Mouse (Mus musculus) left cerebral cortex, postnatal 10 days (tissue): ENCODE results near the gene Pbx4. TPM values are rescaled to one million over a fixed set of nuclear protein-coding genes. Genes with fewer than 3 reads are reported as not detected.

Experiments used
- DNase-seq, 2 experiments: peaks; one replicate each; pipeline ENCODE4 v3.0.0; 2021 to 2022; ENCODE audit warnings: low spot score in 2 of 2, mixed read lengths in 1 of 2; ENCODE audit errors: extremely low spot score in 1 of 2
- intact Hi-C: fragments of 180-260 bp; cut with DNase I; formaldehyde crosslinking; loops from one replicate; pipeline ENCODE4 v1.15.1; 2025
- total RNA-seq, 2 experiments: library from RNA; stranded (reverse); gene quantifications; 2 replicates each; pipeline ENCODE4 v1.2.3; 2021

The Pbx4 gene
- total RNA-seq, 2 experiments from 2014 or later = 20.6 to 25.4 TPM

GRCm38 (mm10) chr8:69808094-69808863, 24.0 kb upstream of the Pbx4 start, which contains the start of gene Gmip:
Gene Gmip (plus strand): TSS chr8:69808679.
- intact Hi-C loops = no loop called here
- peak; percentile 55 to 84 for DNase-seq

GRCm38 (mm10) chr8:69808864-69809403, 23.4 kb upstream of the Pbx4 start:
- intact Hi-C loops = no loop called here
- peak; percentile 55 for DNase-seq

- DNase-seq = no peak
- intact Hi-C loops = no loop called here
Observed at GRCm38 (mm10) chr8:69809820-69810219, 22.5 kb upstream of the Pbx4 start.

- intact Hi-C loops = no loop called here
- DNase-seq = no peak
Observed at GRCm38 (mm10) chr8:69814881-69815280, 17.4 kb upstream of the Pbx4 start.

- intact Hi-C loops = no loop called here
Observed at GRCm38 (mm10) chr8:69815396-69815795, 16.9 kb upstream of the Pbx4 start.

GRCm38 (mm10) chr8:69820466-69820865, 11.8 kb upstream of the Pbx4 start:
- intact Hi-C loops = no loop called here

More at GRCm38 (mm10) chr8:69815396-69815795, 16.9 kb upstream of the Pbx4 start:
- no peak for DNase-seq

GRCm38 (mm10) chr8:69821971-69822385, 10.3 kb upstream of the Pbx4 start:
- intact Hi-C loops = no loop called here
- peak in 1 of 2 experiments; percentile 66 for DNase-seq

More at GRCm38 (mm10) chr8:69820466-69820865, 11.8 kb upstream of the Pbx4 start:
- DNase-seq = no peak

GRCm38 (mm10) chr8:69822386-69823191, 9.7 kb upstream of the Pbx4 start, which contains the start of gene Lpar2:
Gene Lpar2 (plus strand): TSS chr8:69822429.
- DNase-seq = peak in 1 of 2 experiments; percentile 71
- intact Hi-C loops = no loop called here

GRCm38 (mm10) chr8:69826371-69826770, 5.9 kb upstream of the Pbx4 start:
- no peak for DNase-seq
- intact Hi-C loops = no loop called here

GRCm38 (mm10) chr8:69837057-69837682, 4.9 kb downstream of the Pbx4 start:
- no peak for DNase-seq
- intact Hi-C loops = no loop called here

GRCm38 (mm10) chr8:69847167-69848065, 15.1 kb downstream of the Pbx4 start:
- no peak for DNase-seq
- intact Hi-C loops = no loop called here

GRCm38 (mm10) chr8:69848951-69849350, 16.7 kb downstream of the Pbx4 start:
- no peak for DNase-seq
- intact Hi-C loops = no loop called here

- no peak for DNase-seq
- intact Hi-C loops = no loop called here
Observed at GRCm38 (mm10) chr8:69849899-69850298, 17.6 kb downstream of the Pbx4 start.

- intact Hi-C loops = no loop called here
- no peak for DNase-seq
Observed at GRCm38 (mm10) chr8:69850926-69851506, 18.7 kb downstream of the Pbx4 start.

- no peak for DNase-seq
- intact Hi-C loops = no loop called here
Observed at GRCm38 (mm10) chr8:69853869-69854268, 21.6 kb downstream of the Pbx4 start.

- DNase-seq = no peak
- intact Hi-C loops = no loop called here
Observed at GRCm38 (mm10) chr8:69860807-69861206, 28.5 kb downstream of the Pbx4 start.

GRCm38 (mm10) chr8:69861251-69861650, 29.0 kb downstream of the Pbx4 start:
- intact Hi-C loops = no loop called here
- no peak for DNase-seq
